Mouse (Mus musculus): ENCODE results near the gene Cog1. TPM values are rescaled to one million over a fixed set of nuclear protein-coding genes. Genes with fewer than 3 reads are reported as not detected.

Cog1 gene
- polyA plus RNA-seq, 1 experiment from 2014 or later: 28.8 TPM

- Histone ChIP-seq H3K36me3 (ENCODE audit: control insufficient read depth, insufficient read depth, low read length) (no peaks in the 10 kb centered on the region), H3K9me3 (replicated peaks; ENCODE audit: control insufficient read depth, low read length) (no peaks in the 10 kb centered on the region), H3K4me2 (ENCODE audit: low read length) (no peak overlapping the region), H3K4me3 (ENCODE audit: low read depth, low read length) (no peak overlapping the region), H3K4me1 (ENCODE audit: control insufficient read depth, insufficient read depth, low read length) (0 out of 2 replicates have a peak, but pooled peaks cover 8% of the 10 kb centered on the region), H3K9ac (ENCODE audit: low read length) (no peak overlapping the region; the same call in 1 of the 2 replicates), H3K27me3 (replicated peaks; ENCODE audit: control insufficient read depth, insufficient read depth, low read length) (0 out of 2 replicates have a peak, but pooled peaks cover 2% of the 10 kb centered on the region), H3K27ac (ENCODE audit: low read depth, low read length) (peak overlapping the region; percentile 76)
- peak; percentile 72 for DNase-seq (ENCODE audit: low spot score)
- 27% methylated on average over 24 of the region's 24 CpGs for WGBS
- peak; percentile 79 for ATAC-seq
Observed at GRCm38 (mm10) chr11:113611664-113612611, 37.0 kb upstream of the Cog1 start.

DNA sequence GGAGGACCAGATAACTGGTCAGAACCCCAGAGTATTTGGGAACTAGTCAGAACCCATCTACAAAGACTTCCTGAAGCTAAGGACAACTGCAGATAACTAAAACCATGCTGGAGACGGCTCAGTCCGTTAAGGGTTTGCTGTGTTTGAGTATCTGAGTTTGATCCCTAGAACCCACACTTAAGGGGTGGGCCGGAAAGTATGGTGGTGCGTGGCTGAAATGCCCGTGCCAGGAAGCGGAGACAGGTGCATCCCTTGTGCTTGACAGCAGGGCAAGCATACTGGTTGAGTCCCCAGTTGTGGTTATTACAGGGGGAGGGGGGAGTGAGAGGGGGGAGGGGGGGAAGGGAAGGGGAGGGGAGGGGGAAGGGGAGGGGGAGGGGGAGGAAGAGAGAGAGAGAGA is 34.5 kb upstream of the Cog1 start:
- 83% methylated on average over 6 of the region's 6 CpGs for WGBS
- H3K27ac ChIP-seq (ENCODE audit: low read depth, low read length): no peak overlapping the region
- no peak overlapping the region for H3K9ac ChIP-seq (ENCODE audit: low read length)
- peaks cover 11% of the 10 kb centered on the region; the same call in 1 of the 2 replicates for H3K4me1 ChIP-seq (ENCODE audit: control insufficient read depth, insufficient read depth, low read length)
- ATAC-seq (no peak), DNase-seq (ENCODE audit: low spot score) (no peak)
- H3K4me2 ChIP-seq (ENCODE audit: low read length): no peak overlapping the region
- no peak overlapping the region for H3K4me3 ChIP-seq (ENCODE audit: low read depth, low read length)
- H3K9me3 ChIP-seq (replicated peaks; ENCODE audit: control insufficient read depth, low read length): no peaks in the 10 kb centered on the region
- H3K27me3 ChIP-seq (replicated peaks; ENCODE audit: control insufficient read depth, insufficient read depth, low read length): 0 out of 2 replicates have a peak, but pooled peaks cover 2% of the 10 kb centered on the region
- H3K36me3 ChIP-seq (ENCODE audit: control insufficient read depth, insufficient read depth, low read length): no peaks in the 10 kb centered on the region

GRCm38 (mm10) chr11:113617132-113617911 is 31.6 kb upstream of the Cog1 start:
- Histone ChIP-seq H3K27ac (ENCODE audit: low read depth, low read length) (no peak overlapping the region), H3K36me3 (ENCODE audit: control insufficient read depth, insufficient read depth, low read length) (no peaks in the 10 kb centered on the region), H3K4me3 (ENCODE audit: low read depth, low read length) (no peak overlapping the region), H3K9me3 (replicated peaks; ENCODE audit: control insufficient read depth, low read length) (no peaks in the 10 kb centered on the region), H3K4me1 (ENCODE audit: control insufficient read depth, insufficient read depth, low read length) (peaks cover 8% of the 10 kb centered on the region; the same call in 1 of the 2 replicates), H3K4me2 (ENCODE audit: low read length) (peak overlapping the region; percentile 96; the same call in 1 of the 2 replicates), H3K27me3 (replicated peaks; ENCODE audit: control insufficient read depth, insufficient read depth, low read length) (0 out of 2 replicates have a peak, but pooled peaks cover 8% of the 10 kb centered on the region), H3K9ac (ENCODE audit: low read length) (no peak overlapping the region)
- peak; percentile 83 for DNase-seq (ENCODE audit: low spot score)
- 45% methylated on average over 14 of the region's 14 CpGs for WGBS
- ATAC-seq: no peak

DNA sequence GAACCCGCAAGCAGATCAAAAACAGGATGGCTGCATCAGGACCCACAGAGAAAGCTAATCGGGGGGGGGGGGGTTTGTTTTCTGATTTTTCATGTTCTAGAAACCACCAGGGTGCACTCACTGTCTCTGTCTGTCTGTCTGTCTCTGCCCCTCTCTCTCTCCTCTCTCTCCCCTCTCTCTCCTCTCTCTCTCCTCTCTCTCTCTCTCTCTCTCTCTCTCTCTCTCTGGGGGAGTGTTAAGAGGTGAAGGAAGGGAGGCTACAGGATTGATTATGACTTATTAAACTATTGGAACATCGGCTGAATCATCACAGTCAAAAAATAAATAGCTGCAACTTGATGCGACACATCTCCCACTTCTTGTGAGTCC is 30.7 kb upstream of the Cog1 start:
- 23% methylated on average over 4 of the region's 4 CpGs for WGBS
- Histone ChIP-seq H3K4me3 (ENCODE audit: low read depth, low read length) (peak overlapping the region; percentile 59), H3K4me1 (ENCODE audit: control insufficient read depth, insufficient read depth, low read length) (peaks cover 8% of the 10 kb centered on the region; the same call in 1 of the 2 replicates), H3K9ac (ENCODE audit: low read length) (peak overlapping the region; percentile 74; the same call in 1 of the 2 replicates), H3K36me3 (ENCODE audit: control insufficient read depth, insufficient read depth, low read length) (no peaks in the 10 kb centered on the region), H3K27me3 (replicated peaks; ENCODE audit: control insufficient read depth, insufficient read depth, low read length) (0 out of 2 replicates have a peak, but pooled peaks cover 8% of the 10 kb centered on the region), H3K9me3 (replicated peaks; ENCODE audit: control insufficient read depth, low read length) (no peaks in the 10 kb centered on the region), H3K27ac (ENCODE audit: low read depth, low read length) (no peak overlapping the region; the same call in 1 of the 2 replicates), H3K4me2 (ENCODE audit: low read length) (peak overlapping the region; percentile 96)
- DNase-seq (ENCODE audit: low spot score): no peak
- ATAC-seq: no peak

- Histone ChIP-seq H3K27ac (ENCODE audit: low read depth, low read length) (peak within 1 kb of the TSS; percentile 63), H3K4me1 (ENCODE audit: control insufficient read depth, insufficient read depth, low read length) (peaks cover 8% of the 10 kb centered on the region; the same call in 1 of the 2 replicates), H3K36me3 (ENCODE audit: control insufficient read depth, insufficient read depth, low read length) (peaks cover under 1% of the 10 kb centered on the region; the same call in 1 of the 2 replicates), H3K27me3 (replicated peaks; ENCODE audit: control insufficient read depth, insufficient read depth, low read length) (0 out of 2 replicates have a peak, but pooled peaks cover 8% of the 10 kb centered on the region), H3K9ac (ENCODE audit: low read length) (peak within 1 kb of the TSS; percentile 74), H3K4me3 (ENCODE audit: low read depth, low read length) (peak within 1 kb of the TSS; percentile 59), H3K4me2 (ENCODE audit: low read length) (peak within 1 kb of the TSS; percentile 96), H3K9me3 (replicated peaks; ENCODE audit: control insufficient read depth, low read length) (no peaks in the 10 kb centered on the region)
- WGBS: under 1% methylated on average over 54 of the region's 54 CpGs
- ATAC-seq (peak; percentile 92), DNase-seq (ENCODE audit: low spot score) (peak; percentile 88)
Observed at GRCm38 (mm10) chr11:113618672-113619419, 30.1 kb upstream of the Cog1 start, which contains the start of gene Sstr2. Gene Sstr2 (plus strand): TSS chr11:113619342.

GRCm38 (mm10) chr11:113619420-113620080 is 29.4 kb upstream of the Cog1 start:
- peak overlapping the region; percentile 96 for H3K4me2 ChIP-seq (ENCODE audit: low read length)
- peak overlapping the region; percentile 59 for H3K27ac ChIP-seq (ENCODE audit: low read depth, low read length)
- peaks cover 8% of the 10 kb centered on the region; the same call in 1 of the 2 replicates for H3K4me1 ChIP-seq (ENCODE audit: control insufficient read depth, insufficient read depth, low read length)
- no peaks in the 10 kb centered on the region for H3K9me3 ChIP-seq (replicated peaks; ENCODE audit: control insufficient read depth, low read length)
- H3K36me3 ChIP-seq (ENCODE audit: control insufficient read depth, insufficient read depth, low read length): peaks cover 7% of the 10 kb centered on the region; the same call in 1 of the 2 replicates
- peak; percentile 57 for ATAC-seq
- 1% methylated on average over 29 of the region's 31 CpGs for WGBS
- H3K9ac ChIP-seq (ENCODE audit: low read length): peak overlapping the region; percentile 74
- DNase-seq (ENCODE audit: low spot score): no peak
- H3K27me3 ChIP-seq (replicated peaks; ENCODE audit: control insufficient read depth, insufficient read depth, low read length): 0 out of 2 replicates have a peak, but pooled peaks cover 8% of the 10 kb centered on the region
- peak overlapping the region; percentile 59 for H3K4me3 ChIP-seq (ENCODE audit: low read depth, low read length)

GRCm38 (mm10) chr11:113621001-113621400 is 28.0 kb upstream of the Cog1 start:
- peaks cover 8% of the 10 kb centered on the region; the same call in 1 of the 2 replicates for H3K4me1 ChIP-seq (ENCODE audit: control insufficient read depth, insufficient read depth, low read length)
- H3K36me3 ChIP-seq (ENCODE audit: control insufficient read depth, insufficient read depth, low read length): peaks cover 19% of the 10 kb centered on the region
- DNase-seq (ENCODE audit: low spot score): no peak
- H3K27me3 ChIP-seq (replicated peaks; ENCODE audit: control insufficient read depth, insufficient read depth, low read length): 0 out of 2 replicates have a peak, but pooled peaks cover 8% of the 10 kb centered on the region
- ATAC-seq: no peak
- H3K9me3 ChIP-seq (replicated peaks; ENCODE audit: control insufficient read depth, low read length): no peaks in the 10 kb centered on the region
- no peak overlapping the region for H3K27ac ChIP-seq (ENCODE audit: low read depth, low read length)
- H3K9ac ChIP-seq (ENCODE audit: low read length): peak overlapping the region; percentile 74
- peak overlapping the region; percentile 59 for H3K4me3 ChIP-seq (ENCODE audit: low read depth, low read length)
- H3K4me2 ChIP-seq (ENCODE audit: low read length): peak overlapping the region; percentile 96
- WGBS: 44% methylated on average over 2 of the region's 2 CpGs
